Mouse (Mus musculus) gastrocnemius, postnatal 36 days (tissue): Measurements from ENCODE around the gene Flywch1. TPM values are rescaled to one million over a fixed set of nuclear protein-coding genes. Genes with fewer than 3 reads are reported as not detected.

ENCODE experiments used
- DNase-seq, 2 experiments: peaks; one replicate each; pipeline ENCODE4 v3.0.0; 2022
- intact Hi-C: fragments of 180-260 bp; cut with DNase I; formaldehyde crosslinking; loops from one replicate; pipeline ENCODE4 v1.15.1; 2025
- total RNA-seq, 2 experiments: library from RNA; stranded (reverse); gene quantifications; 2 replicates each; pipeline ENCODE4 v1.2.3; 2021

The Flywch1 gene
- total RNA-seq, 2 experiments from 2014 or later = 34.3 to 38.0 TPM

GRCm38 (mm10) chr17:23722376-23723125 lies 48.9 kb downstream of the Flywch1 start, which contains the start of gene 1520401A03Rik:
Gene 1520401A03Rik, minus strand, starts transcription at chr17:23722783.
- intact Hi-C loops = no loop called here

GRCm38 (mm10) chr17:23721886-23722285 lies 49.5 kb downstream of the Flywch1 start:
- intact Hi-C loops = no loop called here
- no peak for DNase-seq

More at GRCm38 (mm10) chr17:23722376-23723125, 48.9 kb downstream of the Flywch1 start, which contains the start of gene 1520401A03Rik:
- DNase-seq = no peak

- DNase-seq = no peak
- intact Hi-C loops = no loop called here
Observed at GRCm38 (mm10) chr17:23719455-23719854, 51.9 kb downstream of the Flywch1 start.

GRCm38 (mm10) chr17:23717003-23717402 lies 54.4 kb downstream of the Flywch1 start:
- intact Hi-C loops = no loop called here
- no peak for DNase-seq

- intact Hi-C loops = loop anchor here (2.0 to 5.0 kb wide), 2 partner anchors 45 to 134 kb away; partner anchors contain the start of gene Bicdl2
Observed at GRCm38 (mm10) chr17:23706212-23706611, 65.2 kb downstream of the Flywch1 start.

GRCm38 (mm10) chr17:23705525-23706104 lies 65.8 kb downstream of the Flywch1 start:
- no peak for DNase-seq
- intact Hi-C loops = loop anchor here (2.0 to 5.0 kb wide), 2 partner anchors 45 to 133 kb away; partner anchors contain the start of gene Bicdl2

More at GRCm38 (mm10) chr17:23706212-23706611, 65.2 kb downstream of the Flywch1 start:
- DNase-seq = peak; percentile 55 to 62

- DNase-seq = no peak
- intact Hi-C loops = loop anchor here (5.0 kb wide), 1 partner anchor 132 kb away; no protein-coding TSS in a partner anchor
Observed at GRCm38 (mm10) chr17:23704741-23705140, 66.7 kb downstream of the Flywch1 start.

GRCm38 (mm10) chr17:23703301-23703700 lies 68.1 kb downstream of the Flywch1 start:
- intact Hi-C loops = no loop called here
- no peak for DNase-seq

Other genes with a start within 250 kb of the Flywch1 start
- 1 to 10 TPM; 1.8 TPM for gene Zfp213, start 207.4 kb downstream of the Flywch1 start, total RNA-seq
- 1 to 10 TPM; 1.5 to 1.8 TPM for gene Zfp13, start 172.1 kb downstream of the Flywch1 start, total RNA-seq
- not detected for gene Zscan10, start 170.7 kb downstream of the Flywch1 start, total RNA-seq
- gene Mmp25, start 126.3 kb downstream of the Flywch1 start, total RNA-seq = not detected
- gene Bicdl2, start 111.1 kb downstream of the Flywch1 start, total RNA-seq = not detected
- 100 to 1,000 TPM; 125 TPM for gene Hcfc1r1, start 98.0 kb downstream of the Flywch1 start, total RNA-seq
- gene Thoc6, start 97.7 kb downstream of the Flywch1 start, total RNA-seq = 1 to 10 TPM; 7.6 to 9.2 TPM
- gene Tnfrsf12a, start 94.1 kb downstream of the Flywch1 start, total RNA-seq = 10 to 100 TPM; 38.1 to 49.0 TPM
- gene Cldn6, start 92.4 kb downstream of the Flywch1 start, total RNA-seq = not detected
- not detected for gene Cldn9, start 87.6 kb downstream of the Flywch1 start, total RNA-seq
- gene 1520401A03Rik, start 48.8 kb downstream of the Flywch1 start, total RNA-seq = not detected
- gene Pkmyt1, start 45.3 kb downstream of the Flywch1 start, total RNA-seq = under 1 TPM; 0.52 to 0.64 TPM
- 1 to 10 TPM; 3.6 to 4.0 TPM for gene Paqr4, start 30.7 kb downstream of the Flywch1 start, total RNA-seq
- gene Kremen2, start 25.8 kb downstream of the Flywch1 start, total RNA-seq = not detected
- under 1 TPM in 1 of 2 experiments, not detected in 1; 0.46 TPM for gene Flywch2, start 14.5 kb upstream of the Flywch1 start, total RNA-seq
- gene Srrm2, start 18.9 kb upstream of the Flywch1 start, total RNA-seq = 100 to 1,000 TPM; 153 to 189 TPM
- 100 to 1,000 TPM; 270 to 297 TPM for gene Elob, start 57.5 kb upstream of the Flywch1 start, total RNA-seq
- not detected for gene Prss33, start 64.5 kb upstream of the Flywch1 start, total RNA-seq
- not detected for gene Prss32, start 72.3 kb upstream of the Flywch1 start, total RNA-seq
- gene Prss41, start 72.6 kb upstream of the Flywch1 start, total RNA-seq = under 1 TPM in 1 of 2 experiments, not detected in 1; 0.37 TPM
- not detected for gene Prss21, start 96.5 kb upstream of the Flywch1 start, total RNA-seq
- gene Dcpp1, start 109.3 kb upstream of the Flywch1 start, total RNA-seq = not detected
- gene Dcpp2, start 109.3 kb upstream of the Flywch1 start, total RNA-seq = not detected
- not detected for gene Dcpp3, start 145.9 kb upstream of the Flywch1 start, total RNA-seq
- gene Sbp, start 170.1 kb upstream of the Flywch1 start, total RNA-seq = not detected
- gene Sbpl, start 183.7 kb upstream of the Flywch1 start, total RNA-seq = not detected
- gene Prss30, start 209.0 kb upstream of the Flywch1 start, total RNA-seq = not detected
- not detected for gene Prss22, start 226.5 kb upstream of the Flywch1 start, total RNA-seq